Mouse (Mus musculus): ENCODE measurements at regions not wholly inside any gene's neighbourhood (a gene's known extent, or its start where the extent isn't known, plus 50 kb on each side); places are given as distances from the start of the nearest gene placed in this dataset.

- no peak for DNase-seq (ENCODE audit: low spot score in 2 of 2)
Measured at GRCm38 (mm10) chr7:74690706-74691105, 136.1 kb upstream of the Slco3a1 start.

DNA sequence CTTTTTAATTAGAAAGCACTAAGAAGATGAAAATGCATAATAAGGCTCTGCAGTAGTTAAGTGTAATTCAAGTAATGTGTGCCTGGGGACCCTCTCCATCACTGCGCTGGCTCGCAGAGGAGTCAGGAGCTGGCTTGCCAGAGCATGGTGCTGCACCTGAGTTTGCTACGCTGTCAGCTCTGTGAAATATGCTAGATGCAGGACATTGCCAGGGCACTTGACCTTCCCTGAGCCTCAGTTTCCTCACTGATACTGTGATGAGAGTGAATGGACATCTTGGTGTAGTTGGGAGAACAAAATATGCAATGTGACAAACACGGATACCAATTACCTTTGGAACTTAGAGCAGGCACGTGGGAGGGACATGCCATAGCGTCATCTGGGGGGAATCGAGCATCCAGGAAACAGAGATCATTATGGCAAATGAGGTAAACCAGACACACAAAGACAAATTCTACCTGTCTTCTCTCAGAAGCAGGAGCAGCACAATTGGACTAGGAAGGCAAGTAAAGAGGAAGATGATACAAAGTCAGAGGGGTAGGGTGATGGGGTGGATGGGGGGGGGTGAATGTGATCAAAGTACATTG lies 133.6 kb upstream of the Slco3a1 start:
- no peak for DNase-seq (ENCODE audit: low spot score in 2 of 2)

- no peak for DNase-seq (ENCODE audit: low spot score in 2 of 2)
Measured at GRCm38 (mm10) chr7:74687303-74688115, 132.9 kb upstream of the Slco3a1 start.

DNA sequence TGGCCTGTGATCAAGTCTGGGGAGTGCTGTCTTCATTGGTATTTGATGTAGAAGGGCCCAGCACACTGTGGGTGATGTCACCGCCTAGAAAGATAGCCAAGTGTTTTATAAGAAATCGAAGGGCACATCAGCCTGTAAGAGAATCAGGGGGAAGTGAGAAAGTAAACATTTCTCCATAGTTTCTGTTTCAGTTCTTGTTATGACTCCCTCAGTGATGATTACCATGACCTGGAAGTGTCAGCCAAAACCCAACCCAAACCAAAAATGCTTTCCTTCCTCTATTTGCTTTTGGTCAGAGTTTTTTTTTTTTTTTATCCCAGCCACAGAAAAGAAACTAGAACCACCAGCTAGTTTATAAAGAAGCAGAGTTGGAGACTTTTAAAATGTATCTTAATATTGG lies 129.4 kb upstream of the Slco3a1 start:
- peak; percentile 53 to 77 for DNase-seq (ENCODE audit: low spot score in 2 of 2)

- no peak for DNase-seq (ENCODE audit: low spot score in 2 of 2)
Measured at GRCm38 (mm10) chr7:74673626-74674295, 119.2 kb upstream of the Slco3a1 start.

DNA sequence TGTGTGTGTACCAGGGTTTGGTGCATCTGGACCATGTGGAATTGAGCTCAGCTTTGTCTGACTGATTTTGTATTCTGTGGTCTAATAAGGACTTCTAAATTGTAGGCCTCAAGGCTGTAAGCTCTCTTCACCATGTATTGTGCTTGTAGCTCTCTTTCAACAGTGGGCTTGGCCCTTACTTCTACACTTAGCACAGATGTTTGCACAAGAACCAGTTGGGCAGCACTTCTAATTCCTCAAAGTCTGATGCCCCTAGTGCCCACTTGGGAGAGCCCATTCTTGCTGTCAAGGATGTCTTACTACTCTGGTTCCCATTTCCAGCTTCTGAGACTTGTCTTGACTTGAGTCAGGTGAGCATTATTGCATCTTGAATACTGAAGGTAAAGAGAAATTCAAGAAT lies 114.5 kb upstream of the Slco3a1 start:
- no peak for DNase-seq (ENCODE audit: low spot score in 2 of 2)

- no peak for DNase-seq (ENCODE audit: low spot score in 2 of 2)
Measured at GRCm38 (mm10) chr7:74667106-74667505, 112.5 kb upstream of the Slco3a1 start.

DNA sequence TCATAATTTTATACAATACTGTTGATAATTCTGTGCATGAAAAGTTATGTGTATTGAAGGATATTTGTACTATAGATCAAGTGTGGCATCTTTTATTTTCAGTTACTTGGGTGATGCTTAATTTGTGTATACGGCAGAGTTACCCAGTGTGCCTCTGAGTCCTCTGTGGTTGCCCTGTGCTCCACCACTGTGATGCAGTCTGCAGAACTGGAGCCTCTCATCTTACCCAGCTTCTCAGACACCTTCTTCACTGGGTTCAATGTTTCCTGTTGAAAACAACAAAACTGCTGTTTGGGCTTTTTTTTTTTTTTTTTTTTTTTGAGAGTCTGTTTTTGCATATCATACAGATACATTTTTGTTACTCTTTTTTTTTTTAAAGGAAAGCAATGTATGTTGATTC lies 109.2 kb upstream of the Slco3a1 start:
- DNase-seq (ENCODE audit: low spot score in 2 of 2) = no peak

DNA sequence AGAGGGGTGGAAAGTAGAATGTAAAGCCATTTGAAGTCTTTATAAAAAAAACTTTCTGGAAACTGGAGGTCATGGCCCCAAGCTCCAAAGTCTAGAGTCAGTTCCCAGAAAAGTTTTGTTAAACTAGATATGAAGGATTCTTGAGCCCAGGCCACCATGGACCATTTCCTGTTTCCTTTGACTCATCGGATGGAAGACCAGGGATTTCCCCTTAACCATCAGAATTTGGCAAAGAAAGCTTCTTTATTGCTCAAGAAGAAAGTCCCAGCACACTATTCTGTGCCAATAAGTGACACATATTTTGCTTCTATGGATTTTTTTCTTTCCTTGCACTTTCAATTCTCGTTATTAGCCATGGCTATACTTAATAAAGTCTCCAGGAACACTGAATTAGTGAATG lies 92.7 kb upstream of the Slco3a1 start:
- DNase-seq (ENCODE audit: low spot score in 2 of 2) = peak; percentile 70 to 78

- no peak for DNase-seq (ENCODE audit: low spot score in 2 of 2)
Measured at GRCm38 (mm10) chr7:74640171-74640570, 85.6 kb upstream of the Slco3a1 start.

DNA sequence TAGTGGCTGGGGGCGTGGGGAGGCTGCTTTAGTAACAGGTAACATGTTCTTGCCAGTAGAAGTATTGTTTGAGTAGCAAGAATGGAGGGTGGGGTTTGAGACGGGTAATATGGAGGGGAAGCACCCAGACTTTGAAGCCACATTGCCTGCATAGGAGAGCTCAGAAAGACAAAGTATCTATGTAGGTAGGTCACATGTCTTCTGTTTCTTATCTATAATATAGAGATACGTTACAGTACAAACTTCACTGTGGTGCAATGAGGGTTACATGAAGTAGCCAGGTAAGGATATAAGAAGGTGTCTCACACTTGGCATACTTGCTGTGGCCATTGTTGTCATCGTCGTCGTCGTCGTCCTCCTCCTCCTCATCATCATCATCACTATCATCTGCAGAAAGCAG lies 77.6 kb upstream of the Slco3a1 start:
- no peak for DNase-seq (ENCODE audit: low spot score in 2 of 2)

- DNase-seq (ENCODE audit: low spot score in 2 of 2) = peak in 1 of 2 experiments; percentile 13
Measured at GRCm38 (mm10) chr7:74628799-74629468, 74.4 kb upstream of the Slco3a1 start.
